Mouse (Mus musculus) midbrain, embryonic 10.5 days (tissue): ENCODE results near the gene Ascl5. TPM values are rescaled to one million over a fixed set of nuclear protein-coding genes. Genes with fewer than 3 reads are reported as not detected.
A peak's percentile ranks its signal among the peaks of the same experiment; 100 is the strongest.

Experiments used
- DNase-seq: peaks from one replicate; pipeline ENCODE4 v3.0.0-alpha.2; 2017; ENCODE audit warnings: low spot score
- H3K27ac ChIP-seq: fragments of 300-500 bp; sonication (generic); replicated peaks from 2 replicates; pipeline ENCODE4 v1.5.1; 2016; ENCODE audit warnings: mild to moderate bottlenecking
- H3K27me3 ChIP-seq: fragments of 300-500 bp; sonication (generic); 2 replicates; pipeline ENCODE4 v1.6.1; 2016; ENCODE audit warnings: low read depth, mild to moderate bottlenecking; ENCODE audit not compliant: poor library complexity, severe bottlenecking
- H3K36me3 ChIP-seq: fragments of 300-500 bp; sonication (generic); 2 replicates; pipeline ENCODE4 v1.6.1; 2016; ENCODE audit warnings: mild to moderate bottlenecking, moderate library complexity
- H3K4me1 ChIP-seq: fragments of 300-500 bp; sonication (generic); 2 replicates; pipeline ENCODE4 v1.6.1; 2016
- H3K4me3 ChIP-seq: fragments of 300-500 bp; sonication (generic); 2 replicates; pipeline ENCODE4 v1.5.1; 2016; ENCODE audit warnings: mild to moderate bottlenecking, moderate library complexity
- H3K9me3 ChIP-seq: fragments of 300-500 bp; sonication (generic); replicated peaks from 2 replicates; pipeline ENCODE4 v1.6.1; 2016; ENCODE audit warnings: mild to moderate bottlenecking
- WGBS: fragments of 180-500 bp; shearing (Covaris S2); methylation state at CpG from one replicate; pipeline ENCODE4 v1.1.7; 2016; 5-methylcytosine and 5-hydroxymethylcytosine counted together
- polyA plus RNA-seq: library from polyadenylated mRNA; unstranded; fragments of >200 nt; fragmentation: Nextera tagmentation; extraction: Ambion mirVana; gene quantifications from 2 replicates; pipeline ENCODE4 v1.2.1, GENCODE M21; 2016

The Ascl5 gene
- polyA plus RNA-seq, 1 experiment from 2014 or later, result not detected

DNA sequence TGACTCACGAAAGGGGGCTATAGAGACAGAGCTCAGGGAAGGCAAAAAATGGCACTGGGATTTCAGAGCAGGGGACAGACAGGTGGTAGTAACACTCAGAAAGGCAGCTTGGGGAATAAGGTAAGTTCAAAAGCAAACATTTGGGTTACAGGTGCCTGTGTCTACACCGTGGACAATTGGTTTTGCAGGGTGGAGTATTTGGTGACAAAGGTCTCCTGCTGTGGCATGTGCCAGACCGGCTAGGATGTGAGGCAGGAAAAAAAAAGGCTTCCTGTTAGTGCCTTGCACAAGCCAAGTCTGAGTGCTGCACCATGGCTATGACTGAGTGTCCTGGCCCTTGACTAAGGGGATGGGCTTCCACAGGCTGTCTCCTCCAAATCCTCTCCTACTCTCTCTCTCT is 8.0 kb downstream of the Ascl5 start:
- Histone ChIP-seq H3K36me3 (no peaks in the 10 kb centered on the region), H3K27ac (no peak overlapping the region), H3K4me3 (no peak overlapping the region), H3K27me3 (peaks cover 12% of the 10 kb centered on the region), H3K4me1 (peaks cover 28% of the 10 kb centered on the region), H3K9me3 (no peaks in the 10 kb centered on the region)
- WGBS, result 64% methylated on average over 3 of the region's 3 CpGs
- peak; percentile 8 for DNase-seq

DNA sequence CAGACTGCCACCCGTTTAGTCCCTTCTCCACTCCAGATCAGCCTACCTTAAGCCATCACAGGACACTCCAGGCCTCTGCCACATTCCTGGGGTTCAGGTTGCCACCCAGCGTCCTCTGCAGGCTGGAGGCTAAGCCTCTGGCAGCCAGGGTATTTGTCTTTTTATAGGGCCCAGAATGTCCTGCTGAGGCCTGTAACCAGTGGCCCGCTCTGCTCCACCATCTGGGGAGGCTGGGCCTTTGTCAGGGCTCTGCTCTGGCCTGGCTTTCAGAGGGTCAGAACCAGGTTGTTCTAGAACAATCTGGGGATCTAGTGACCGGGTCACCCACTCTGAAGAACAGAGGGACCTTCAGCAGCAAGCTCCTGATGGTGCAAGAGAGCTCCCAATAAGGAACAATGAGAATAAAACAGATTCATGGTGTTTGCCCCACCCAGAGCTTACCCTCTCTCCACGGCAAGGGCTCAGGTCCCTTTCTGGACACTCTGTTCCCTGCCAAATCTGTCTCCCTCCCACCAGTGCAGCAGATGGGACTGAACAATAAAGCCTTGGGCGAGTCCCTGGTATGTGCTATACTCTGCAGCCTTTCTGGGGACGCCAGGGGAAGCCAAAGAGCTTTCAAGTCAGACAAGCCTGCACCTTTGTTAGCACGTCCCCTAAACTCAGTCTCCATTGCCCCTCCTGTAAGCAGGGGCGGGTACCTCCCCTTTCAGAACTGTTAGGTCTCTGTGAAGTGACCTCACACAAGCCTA is 10.6 kb downstream of the Ascl5 start:
- no peak overlapping the region for H3K4me3 ChIP-seq
- no peaks in the 10 kb centered on the region for H3K9me3 ChIP-seq
- peaks cover 19% of the 10 kb centered on the region for H3K4me1 ChIP-seq
- no peaks in the 10 kb centered on the region for H3K36me3 ChIP-seq
- peak; percentile 11 for DNase-seq
- 61% methylated on average over 9 of the region's 9 CpGs for WGBS
- peak overlapping the region; percentile 6; the same call in 1 of the 2 replicates for H3K27ac ChIP-seq
- no peaks in the 10 kb centered on the region for H3K27me3 ChIP-seq

- no peak overlapping the region for H3K27ac ChIP-seq
- H3K27me3 ChIP-seq, result no peaks in the 10 kb centered on the region
- no peak overlapping the region for H3K4me3 ChIP-seq
- H3K4me1 ChIP-seq, result peaks cover 13% of the 10 kb centered on the region
- no peaks in the 10 kb centered on the region for H3K36me3 ChIP-seq
- WGBS, result 92% methylated on average over 7 of the region's 7 CpGs
- peak; percentile 8 for DNase-seq
- H3K9me3 ChIP-seq, result no peaks in the 10 kb centered on the region
Measured at GRCm38 (mm10) chr1:136061790-136062141, 11.2 kb downstream of the Ascl5 start.

DNA sequence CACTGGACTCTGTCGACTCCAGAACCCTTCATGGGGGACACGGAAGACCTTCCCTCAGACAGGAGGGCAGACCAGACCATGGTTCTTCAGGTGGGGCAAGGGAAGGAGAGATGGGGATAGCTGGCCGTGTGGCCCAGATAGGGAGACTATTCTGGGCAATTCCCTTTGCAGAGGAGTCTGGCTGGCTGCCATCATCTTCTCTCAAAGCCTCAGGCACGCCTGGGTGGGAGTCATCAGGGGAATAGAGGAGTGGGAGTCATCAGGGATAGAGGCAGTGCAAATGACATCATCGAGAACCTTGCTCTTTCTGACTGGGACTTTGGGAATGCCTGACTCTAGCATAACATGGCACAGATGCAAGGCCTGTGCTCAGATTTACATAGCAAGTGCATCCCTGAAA is 13.4 kb downstream of the Ascl5 start:
- H3K9me3 ChIP-seq, result no peaks in the 10 kb centered on the region
- WGBS, result 81% methylated on average over 5 of the region's 5 CpGs
- DNase-seq, result no peak
- H3K27me3 ChIP-seq, result no peaks in the 10 kb centered on the region
- H3K36me3 ChIP-seq, result no peaks in the 10 kb centered on the region
- H3K4me3 ChIP-seq, result no peak overlapping the region
- no peak overlapping the region for H3K27ac ChIP-seq
- H3K4me1 ChIP-seq, result peaks cover 6% of the 10 kb centered on the region

- peaks cover 11% of the 10 kb centered on the region for H3K4me1 ChIP-seq
- H3K9me3 ChIP-seq, result no peaks in the 10 kb centered on the region
- no peak for DNase-seq
- 67% methylated on average over 1 of the region's 1 CpGs for WGBS
- H3K27me3 ChIP-seq, result no peaks in the 10 kb centered on the region
- no peaks in the 10 kb centered on the region for H3K36me3 ChIP-seq
- H3K4me3 ChIP-seq, result no peak overlapping the region
- H3K27ac ChIP-seq, result no peak overlapping the region
Measured at GRCm38 (mm10) chr1:136066621-136067020, 16.0 kb downstream of the Ascl5 start.

DNA sequence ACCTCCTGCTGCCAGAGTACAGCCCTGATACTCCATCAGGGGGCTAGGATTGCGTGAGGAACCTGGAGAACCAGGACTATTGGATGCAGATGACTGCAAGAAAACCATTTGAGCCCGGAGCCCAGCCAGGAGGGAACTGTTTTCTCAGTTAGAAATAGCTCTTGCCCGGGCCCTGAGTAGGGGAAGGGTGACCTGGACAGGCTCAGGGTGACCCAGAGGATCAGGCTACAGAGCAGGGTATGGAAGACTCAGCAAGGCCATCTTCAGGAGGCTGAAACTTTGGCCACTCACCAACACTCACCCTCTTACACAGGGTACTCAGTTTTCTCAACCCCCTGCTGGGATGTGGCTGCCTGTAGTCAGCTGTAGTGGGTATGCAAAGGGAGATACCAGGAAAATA is 17.0 kb downstream of the Ascl5 start:
- no peak for DNase-seq
- WGBS, result 66% methylated on average over 3 of the region's 3 CpGs
- Histone ChIP-seq H3K27ac (no peak overlapping the region), H3K27me3 (no peaks in the 10 kb centered on the region), H3K4me3 (no peak overlapping the region), H3K4me1 (peaks cover 11% of the 10 kb centered on the region; the same call in 1 of the 2 replicates), H3K9me3 (no peaks in the 10 kb centered on the region), H3K36me3 (no peaks in the 10 kb centered on the region)

GRCm38 (mm10) chr1:136076086-136076485 is 25.5 kb downstream of the Ascl5 start:
- Histone ChIP-seq H3K36me3 (no peaks in the 10 kb centered on the region), H3K27me3 (peaks cover 21% of the 10 kb centered on the region; the same call in 1 of the 2 replicates), H3K9me3 (no peaks in the 10 kb centered on the region), H3K4me3 (no peak overlapping the region), H3K27ac (no peak overlapping the region), H3K4me1 (no peaks in the 10 kb centered on the region)
- WGBS, result 9% methylated on average over 3 of the region's 3 CpGs
- DNase-seq, result peak; percentile 50

GRCm38 (mm10) chr1:136077656-136078055 is 27.1 kb downstream of the Ascl5 start:
- H3K4me1 ChIP-seq, result no peaks in the 10 kb centered on the region
- no peak overlapping the region for H3K27ac ChIP-seq
- DNase-seq, result no peak
- peaks cover 21% of the 10 kb centered on the region; the same call in 1 of the 2 replicates for H3K27me3 ChIP-seq
- no peaks in the 10 kb centered on the region for H3K9me3 ChIP-seq
- no peak overlapping the region for H3K4me3 ChIP-seq
- H3K36me3 ChIP-seq, result no peaks in the 10 kb centered on the region
- WGBS, result 72% methylated on average over 4 of the region's 4 CpGs

DNA sequence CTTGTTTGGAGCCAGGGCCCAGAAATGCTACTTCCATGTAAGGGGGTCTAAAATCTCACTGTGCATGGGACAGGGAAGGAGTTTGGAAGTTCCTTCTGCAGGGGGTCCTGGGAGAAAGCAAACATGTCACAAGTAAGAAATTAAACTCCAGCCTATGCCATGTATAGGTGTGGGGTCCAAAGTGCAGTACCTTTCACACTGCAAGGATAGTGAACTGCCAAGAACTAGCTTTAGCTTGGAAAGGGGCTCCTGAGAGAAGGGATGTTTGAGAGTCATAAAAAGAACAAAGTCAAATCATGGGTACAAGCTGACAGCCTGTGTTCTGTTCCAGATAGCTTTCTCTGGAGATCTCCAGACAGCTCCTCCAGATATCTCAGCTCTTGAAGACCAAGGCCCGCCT is 30.6 kb downstream of the Ascl5 start:
- Histone ChIP-seq H3K36me3 (no peaks in the 10 kb centered on the region), H3K9me3 (no peaks in the 10 kb centered on the region), H3K4me1 (no peaks in the 10 kb centered on the region), H3K27ac (no peak overlapping the region), H3K27me3 (peaks cover 13% of the 10 kb centered on the region; the same call in 1 of the 2 replicates), H3K4me3 (no peak overlapping the region)
- WGBS, result 87% methylated on average over 1 of the region's 1 CpGs
- no peak for DNase-seq

DNA sequence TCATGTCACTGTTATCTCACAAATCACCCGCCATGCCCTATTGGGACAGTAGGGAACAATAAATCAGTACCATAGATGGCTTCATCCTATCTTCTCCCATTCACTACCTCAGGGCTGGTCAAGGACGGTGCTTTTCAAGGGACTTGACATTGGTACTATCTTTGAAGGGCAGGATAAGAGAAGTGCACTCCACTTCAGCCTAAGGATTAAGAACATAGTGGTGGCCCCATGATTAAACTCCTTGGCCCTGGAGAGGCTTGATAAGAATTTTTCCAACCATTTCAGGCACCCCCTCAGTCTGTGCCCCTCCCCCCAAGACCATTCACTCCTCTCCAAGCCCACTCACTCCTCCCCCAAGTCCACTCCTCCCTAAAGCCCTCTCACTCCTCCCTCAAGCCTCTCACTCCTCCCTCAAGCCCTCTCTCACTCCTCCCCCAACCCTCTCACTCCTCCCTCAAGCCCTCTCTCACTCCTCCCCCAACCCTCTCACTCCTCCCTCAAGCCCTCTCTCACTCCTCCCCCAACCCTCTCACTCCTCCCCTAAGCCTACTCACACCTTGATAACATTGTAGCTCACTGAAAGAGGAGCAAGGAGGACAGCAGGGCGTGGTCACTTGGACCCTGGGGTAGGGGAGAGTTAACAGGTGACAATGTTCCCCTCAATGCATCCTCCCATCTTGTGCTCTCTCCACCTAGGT is 35.5 kb downstream of the Ascl5 start:
- Histone ChIP-seq H3K4me1 (peaks cover 4% of the 10 kb centered on the region; the same call in 1 of the 2 replicates), H3K27me3 (no peaks in the 10 kb centered on the region), H3K9me3 (no peaks in the 10 kb centered on the region), H3K27ac (no peak overlapping the region), H3K36me3 (no peaks in the 10 kb centered on the region), H3K4me3 (no peak overlapping the region)
- WGBS, result 76% methylated on average over 3 of the region's 3 CpGs
- no peak for DNase-seq

- no peaks in the 10 kb centered on the region for H3K27me3 ChIP-seq
- H3K4me3 ChIP-seq, result no peak overlapping the region
- H3K36me3 ChIP-seq, result no peaks in the 10 kb centered on the region
- 80% methylated on average over 9 of the region's 9 CpGs for WGBS
- no peak overlapping the region for H3K27ac ChIP-seq
- peaks cover 4% of the 10 kb centered on the region; the same call in 1 of the 2 replicates for H3K4me1 ChIP-seq
- H3K9me3 ChIP-seq, result no peaks in the 10 kb centered on the region
- DNase-seq, result no peak
Measured at GRCm38 (mm10) chr1:136089368-136090165, 39.0 kb downstream of the Ascl5 start.

DNA sequence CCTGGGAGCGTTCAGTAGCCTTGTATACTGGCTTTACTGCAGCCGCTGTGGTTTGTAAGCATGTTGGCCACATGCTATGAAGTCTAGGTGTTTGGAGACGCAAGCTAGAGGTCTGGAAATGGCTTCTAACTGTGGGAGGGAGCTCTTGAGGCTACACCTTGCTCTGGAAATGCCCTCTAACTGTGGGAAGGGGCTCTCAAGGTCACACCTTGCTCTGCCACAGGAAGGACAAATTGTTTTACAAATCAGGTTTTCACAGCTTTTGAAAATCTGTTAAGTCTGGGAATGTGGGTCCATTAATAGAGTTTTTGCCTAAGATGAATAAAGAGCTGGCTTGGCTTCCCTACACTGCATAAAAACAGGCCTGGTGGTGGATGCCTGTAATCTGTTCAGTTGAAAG is 43.1 kb downstream of the Ascl5 start:
- Histone ChIP-seq H3K27ac (no peak overlapping the region), H3K4me3 (no peak overlapping the region), H3K27me3 (no peaks in the 10 kb centered on the region), H3K36me3 (no peaks in the 10 kb centered on the region), H3K9me3 (no peaks in the 10 kb centered on the region), H3K4me1 (peaks cover 4% of the 10 kb centered on the region; the same call in 1 of the 2 replicates)
- no peak for DNase-seq
- 80% methylated on average over 3 of the region's 3 CpGs for WGBS
